Mouse (Mus musculus): ENCODE data around the gene C5ar2. TPM values are rescaled to one million over a fixed set of nuclear protein-coding genes. Genes with fewer than 3 reads are reported as not detected.

The C5ar2 gene
- polyA plus RNA-seq, 1 experiment from 2014 or later: not detected

GRCm38 (mm10) chr7:16187494-16187893 lies 56.5 kb downstream of the C5ar2 start:
- no peak overlapping the region for H3K4me3 ChIP-seq
- no peaks in the 10 kb centered on the region for H3K4me1 ChIP-seq
- no peaks in the 10 kb centered on the region for H3K27me3 ChIP-seq
- ATAC-seq (replicated peaks): no peak
- no peak overlapping the region for H3K9ac ChIP-seq (replicated peaks)
- no peak overlapping the region for H3K27ac ChIP-seq (replicated peaks)
- H3K4me2 ChIP-seq (replicated peaks): no peak overlapping the region
- WGBS: 84% methylated on average over 8 of the region's 8 CpGs
- no peaks in the 10 kb centered on the region for H3K9me3 ChIP-seq
- H3K36me3 ChIP-seq: peaks cover 29% of the 10 kb centered on the region

Other genes starting within 250 kb of the C5ar2 start
- 10.1 and 10.7 TPM in 2 replicates for gene Bicra, start 196.2 kb downstream of the C5ar2 start, polyA plus RNA-seq (2015; fragmentation: Nextera tagmentation; extraction: Ambion mirVana)
- 0.09 TPM in 1 of 2 replicates, not detected in the other for gene Zfp541, start 182.3 kb downstream of the C5ar2 start, polyA plus RNA-seq (2015; fragmentation: Nextera tagmentation; extraction: Ambion mirVana)
- 186 and 200 TPM in 2 replicates for gene Napa, start 145.7 kb downstream of the C5ar2 start, polyA plus RNA-seq (2015; fragmentation: Nextera tagmentation; extraction: Ambion mirVana)
- 43.0 and 43.7 TPM in 2 replicates for gene Kptn, start 124.3 kb downstream of the C5ar2 start, polyA plus RNA-seq (2015; fragmentation: Nextera tagmentation; extraction: Ambion mirVana)
- gene Slc8a2, start 114.3 kb downstream of the C5ar2 start, polyA plus RNA-seq (2015; fragmentation: Nextera tagmentation; extraction: Ambion mirVana): 0.96 and 1.1 TPM in 2 replicates
- 110 and 116 TPM in 2 replicates for gene Meis3, start 69.1 kb downstream of the C5ar2 start, polyA plus RNA-seq (2015; fragmentation: Nextera tagmentation; extraction: Ambion mirVana)
- 15.3 and 17.4 TPM in 2 replicates for gene Dhx34, start 22.1 kb downstream of the C5ar2 start, polyA plus RNA-seq (2015; fragmentation: Nextera tagmentation; extraction: Ambion mirVana)
- gene C5ar1, start 15.4 kb upstream of the C5ar2 start, polyA plus RNA-seq (2015; fragmentation: Nextera tagmentation; extraction: Ambion mirVana): 1.1 and 1.3 TPM in 2 replicates
- gene Inafm1, start 29.5 kb upstream of the C5ar2 start, polyA plus RNA-seq (2015; fragmentation: Nextera tagmentation; extraction: Ambion mirVana): 27.0 and 27.5 TPM in 2 replicates
- gene Ccdc9, start 42.6 kb upstream of the C5ar2 start, polyA plus RNA-seq (2015; fragmentation: Nextera tagmentation; extraction: Ambion mirVana): 31.1 and 35.5 TPM in 2 replicates
- gene Bbc3, start 64.2 kb upstream of the C5ar2 start, polyA plus RNA-seq (2015; fragmentation: Nextera tagmentation; extraction: Ambion mirVana): 16.7 and 18.5 TPM in 2 replicates
- 290 and 303 TPM in 2 replicates for gene Sae1, start 143.7 kb upstream of the C5ar2 start, polyA plus RNA-seq (2015; fragmentation: Nextera tagmentation; extraction: Ambion mirVana)
- 22.3 and 25.2 TPM in 2 replicates for gene Zc3h4, start 156.8 kb upstream of the C5ar2 start, polyA plus RNA-seq (2015; fragmentation: Nextera tagmentation; extraction: Ambion mirVana)
- 63.5 and 70.2 TPM in 2 replicates for gene Tmem160, start 208.6 kb upstream of the C5ar2 start, polyA plus RNA-seq (2015; fragmentation: Nextera tagmentation; extraction: Ambion mirVana)
- 5.1 and 6.7 TPM in 2 replicates for gene Npas1, start 233.6 kb upstream of the C5ar2 start, polyA plus RNA-seq (2015; fragmentation: Nextera tagmentation; extraction: Ambion mirVana)